Mouse (Mus musculus) gastrocnemius, adult 8-10 months (tissue): Measurements from ENCODE around the gene Cd22. TPM values are rescaled to one million over a fixed set of nuclear protein-coding genes. Genes with fewer than 3 reads are reported as not detected.
"Not testable (repeated sequence)": the region's sequence is repeated elsewhere in the genome, so short reads cannot be mapped to it uniquely, and the experiment has no call there.

ENCODE experiments used
- DNase-seq, 2 experiments: peaks; one replicate each; pipeline ENCODE4 v3.0.0; 2022; ENCODE audit warnings: low spot score in 2 of 2
- total RNA-seq, 4 experiments: library from RNA; stranded (reverse); gene quantifications; 2 replicates each; pipeline ENCODE4 v1.2.4; 2022

Gene Cd22
- total RNA-seq, 4 experiments from 2014 or later = not detected

- DNase-seq = no peak
Observed at GRCm38 (mm10) chr7:30863386-30863785, 16.8 kb downstream of the Cd22 start.

- DNase-seq = no peak
Observed at GRCm38 (mm10) chr7:30861464-30861863, 18.7 kb downstream of the Cd22 start, which contains the start of gene Ffar1. TSS of gene Ffar1 (minus strand) at chr7:30861564.

- DNase-seq = no peak
Observed at GRCm38 (mm10) chr7:30859635-30860402, 20.3 kb downstream of the Cd22 start.

GRCm38 (mm10) chr7:30859290-30859634, 20.9 kb downstream of the Cd22 start:
- peak in 1 of 2 experiments; percentile 16 for DNase-seq

GRCm38 (mm10) chr7:30857746-30858145, 22.4 kb downstream of the Cd22 start:
- no peak for DNase-seq

GRCm38 (mm10) chr7:30856078-30856477, 24.1 kb downstream of the Cd22 start, which contains the start of gene Ffar3:
TSS of gene Ffar3 (minus strand) at chr7:30856178.
- no peak for DNase-seq

- DNase-seq = no peak
Observed at GRCm38 (mm10) chr7:30851421-30851820, 28.7 kb downstream of the Cd22 start.

GRCm38 (mm10) chr7:30847934-30848333, 32.2 kb downstream of the Cd22 start:
- no peak for DNase-seq

- no peak for DNase-seq
Observed at GRCm38 (mm10) chr7:30847386-30847785, 32.8 kb downstream of the Cd22 start.

GRCm38 (mm10) chr7:30846505-30847053, 33.6 kb downstream of the Cd22 start:
- DNase-seq = no peak

GRCm38 (mm10) chr7:30844676-30845297, 35.4 kb downstream of the Cd22 start:
- no peak for DNase-seq

GRCm38 (mm10) chr7:30842092-30842491, 38.0 kb downstream of the Cd22 start:
- no peak for DNase-seq

GRCm38 (mm10) chr7:30841379-30841778, 38.8 kb downstream of the Cd22 start:
- DNase-seq = no peak

- DNase-seq = no peak
Observed at GRCm38 (mm10) chr7:30840306-30840705, 39.8 kb downstream of the Cd22 start.

GRCm38 (mm10) chr7:30837277-30837676, 42.9 kb downstream of the Cd22 start:
- no peak for DNase-seq

- DNase-seq = not testable (repeated sequence)
Observed at GRCm38 (mm10) chr7:30832684-30833083, 47.5 kb downstream of the Cd22 start.

GRCm38 (mm10) chr7:30832261-30832660, 47.9 kb downstream of the Cd22 start:
- DNase-seq = no peak

- DNase-seq = no peak
Observed at GRCm38 (mm10) chr7:30829428-30829827, 50.7 kb downstream of the Cd22 start.

GRCm38 (mm10) chr7:30828871-30829270, 51.3 kb downstream of the Cd22 start:
- DNase-seq = not testable (repeated sequence)

GRCm38 (mm10) chr7:30826660-30827059, 53.5 kb downstream of the Cd22 start:
- no peak for DNase-seq

GRCm38 (mm10) chr7:30824306-30824705, 55.8 kb downstream of the Cd22 start:
- no peak for DNase-seq

GRCm38 (mm10) chr7:30823675-30824074, 56.5 kb downstream of the Cd22 start, which contains the start of gene Ffar2:
TSS of gene Ffar2 (minus strand) at chr7:30823775.
- no peak for DNase-seq
